Mouse (Mus musculus) stomach, embryonic 14.5 days (tissue): Measurements from ENCODE around the gene Atxn7l1. TPM values are rescaled to one million over a fixed set of nuclear protein-coding genes. Genes with fewer than 3 reads are reported as not detected.

Experiments
- ATAC-seq: fragments of 200-750 bp; cut with Nextera tagmentation; 2 replicates; pipeline ENCODE4 v1.8.0; 2017; ENCODE audit warnings: low read depth, moderate TSS enrichment; ENCODE audit not compliant: insufficient number of reproducible peaks, insufficient read depth, low FRiP score
- H3K27ac ChIP-seq: fragments of 300-500 bp; sonication (generic); 2 replicates; pipeline ENCODE4 v1.5.1; 2014; ENCODE audit warnings: mild to moderate bottlenecking, low read length, moderate library complexity, mixed read lengths
- H3K27me3 ChIP-seq: fragments of 300-500 bp; sonication (generic); 2 replicates; pipeline ENCODE4 v1.6.1; 2014; ENCODE audit warnings: low read length, control low read depth, mixed read lengths; ENCODE audit not compliant: control insufficient read depth, insufficient read depth
- H3K36me3 ChIP-seq: fragments of 300-500 bp; sonication (generic); 2 replicates; pipeline ENCODE4 v1.6.1; 2014; ENCODE audit warnings: mild to moderate bottlenecking, control low read depth, low read length, moderate library complexity, mixed read lengths; ENCODE audit not compliant: control insufficient read depth, insufficient read depth
- H3K4me1 ChIP-seq: fragments of 300-500 bp; sonication (generic); 2 replicates; pipeline ENCODE4 v1.6.1; 2014; ENCODE audit warnings: low read length, control low read depth, mixed read lengths; ENCODE audit not compliant: control insufficient read depth, insufficient read depth
- H3K4me2 ChIP-seq: fragments of 300-500 bp; sonication (generic); replicated peaks from 2 replicates; pipeline ENCODE4 v1.6.1; 2014; ENCODE audit warnings: low read depth, low read length, control low read depth
- H3K4me3 ChIP-seq: fragments of 300-500 bp; sonication (generic); 2 replicates; pipeline ENCODE4 v1.5.1; 2014; ENCODE audit warnings: low read depth, low read length, control low read depth
- H3K9ac ChIP-seq: fragments of 300-500 bp; sonication (generic); replicated peaks from 2 replicates; pipeline ENCODE4 v1.6.1; 2014; ENCODE audit warnings: low read depth, mild to moderate bottlenecking, control low read depth, low read length, moderate library complexity, mixed read lengths
- H3K9me3 ChIP-seq: fragments of 300-500 bp; sonication (generic); 2 replicates; pipeline ENCODE4 v1.6.1; 2016; ENCODE audit warnings: low read depth, low read length, control low read depth; ENCODE audit not compliant: control insufficient read depth
- WGBS: fragments of 180-500 bp; shearing (Covaris S2); extraction: QIAGEN DNeasy Blood & Tissue Kit; methylation state at CpG from one replicate; pipeline ENCODE4 v1.1.7; 2014; 5-methylcytosine and 5-hydroxymethylcytosine counted together
- polyA plus RNA-seq: library from polyadenylated mRNA; unstranded; fragments of >200 nt; fragmentation: Nextera tagmentation; extraction: Ambion mirVana; gene quantifications from 2 replicates; pipeline ENCODE4 v1.2.1, GENCODE M21; 2014

The Atxn7l1 gene
- polyA plus RNA-seq, 1 experiment from 2014 or later: 21.5 TPM

- H3K4me1 ChIP-seq: no peaks in the 10 kb centered on the region
- ATAC-seq: no peak
- H3K27ac ChIP-seq: no peak overlapping the region
- H3K36me3 ChIP-seq: peaks cover 4% of the 10 kb centered on the region
- no peak overlapping the region for H3K9ac ChIP-seq
- no peaks in the 10 kb centered on the region for H3K27me3 ChIP-seq
- WGBS: 65% methylated on average over 4 of the region's 4 CpGs
- H3K4me2 ChIP-seq: no peak overlapping the region
- H3K4me3 ChIP-seq: no peak overlapping the region
- H3K9me3 ChIP-seq: no peaks in the 10 kb centered on the region
These were observed 205.2 kb downstream of the Atxn7l1 start for GRCm38 (mm10) chr12:33352671-33353070.

GRCm38 (mm10) chr12:33358345-33358744 is 210.9 kb downstream of the Atxn7l1 start:
- no peaks in the 10 kb centered on the region; the same call in 1 of the 2 replicates for H3K36me3 ChIP-seq
- 85% methylated on average over 10 of the region's 10 CpGs for WGBS
- no peak for ATAC-seq
- H3K9ac ChIP-seq: no peak overlapping the region
- no peaks in the 10 kb centered on the region for H3K27me3 ChIP-seq
- no peak overlapping the region for H3K4me3 ChIP-seq
- H3K4me1 ChIP-seq: no peaks in the 10 kb centered on the region
- no peaks in the 10 kb centered on the region for H3K9me3 ChIP-seq
- no peak overlapping the region for H3K4me2 ChIP-seq
- no peak overlapping the region for H3K27ac ChIP-seq

DNA sequence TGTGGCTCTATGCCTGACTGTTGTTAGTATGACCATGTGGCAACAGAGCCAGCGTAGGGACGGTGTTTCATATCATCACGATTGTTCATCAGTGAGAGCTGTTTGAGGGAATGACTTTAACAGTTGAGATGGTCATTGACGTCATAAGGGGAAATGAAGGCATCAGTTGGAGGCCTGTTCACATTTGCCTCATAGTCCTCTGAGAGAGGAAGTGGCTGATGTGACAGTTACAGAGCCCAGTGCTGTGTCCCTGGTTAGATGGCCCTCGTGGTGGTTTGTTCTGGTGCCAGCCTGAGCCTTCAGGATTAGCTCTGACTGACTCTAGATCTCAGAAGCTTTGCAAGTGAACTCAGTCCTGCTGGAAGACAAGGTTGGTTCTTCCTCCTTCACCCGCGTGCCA is 211.7 kb downstream of the Atxn7l1 start:
- H3K4me2 ChIP-seq: no peak overlapping the region
- no peaks in the 10 kb centered on the region for H3K27me3 ChIP-seq
- H3K4me1 ChIP-seq: no peaks in the 10 kb centered on the region
- no peak for ATAC-seq
- H3K36me3 ChIP-seq: peaks cover 3% of the 10 kb centered on the region; the same call in 1 of the 2 replicates
- no peak overlapping the region for H3K9ac ChIP-seq
- WGBS: 93% methylated on average over 7 of the region's 7 CpGs
- no peak overlapping the region for H3K4me3 ChIP-seq
- no peaks in the 10 kb centered on the region for H3K9me3 ChIP-seq
- H3K27ac ChIP-seq: no peak overlapping the region

DNA sequence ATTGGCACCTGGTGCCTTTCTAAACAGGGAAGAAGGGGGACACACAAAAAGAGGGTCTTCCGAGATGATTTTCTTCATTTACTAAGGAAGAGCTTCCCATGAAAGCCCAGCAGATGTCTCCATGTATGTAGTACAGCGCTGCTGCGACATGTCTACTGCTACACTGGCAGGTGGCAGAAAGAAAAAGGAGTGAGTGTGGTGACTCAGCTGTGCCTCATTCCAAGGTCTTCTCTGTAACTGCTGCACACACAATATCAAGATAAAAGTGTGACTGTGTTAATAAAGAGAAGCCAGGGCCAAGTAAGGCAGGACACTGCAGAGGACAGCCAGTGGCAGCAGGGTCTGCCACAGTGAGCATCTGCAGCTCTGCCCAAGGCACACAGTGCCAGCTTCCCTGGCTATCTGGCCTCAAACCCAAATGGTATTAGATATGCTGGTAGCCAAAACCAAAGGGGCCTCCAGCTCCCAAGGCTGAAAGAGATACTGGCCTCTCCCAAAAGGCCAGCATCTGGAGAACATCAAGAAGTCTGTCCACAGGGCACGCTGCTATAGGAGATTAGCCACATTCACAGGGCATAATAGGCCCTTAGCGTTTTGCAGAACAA is 212.5 kb downstream of the Atxn7l1 start:
- 83% methylated on average over 5 of the region's 5 CpGs for WGBS
- H3K9me3 ChIP-seq: no peaks in the 10 kb centered on the region
- H3K36me3 ChIP-seq: peaks cover 3% of the 10 kb centered on the region; the same call in 1 of the 2 replicates
- H3K27ac ChIP-seq: no peak overlapping the region
- no peak overlapping the region for H3K4me2 ChIP-seq
- ATAC-seq: no peak
- no peaks in the 10 kb centered on the region for H3K27me3 ChIP-seq
- H3K4me1 ChIP-seq: no peaks in the 10 kb centered on the region
- no peak overlapping the region for H3K9ac ChIP-seq
- no peak overlapping the region for H3K4me3 ChIP-seq

DNA sequence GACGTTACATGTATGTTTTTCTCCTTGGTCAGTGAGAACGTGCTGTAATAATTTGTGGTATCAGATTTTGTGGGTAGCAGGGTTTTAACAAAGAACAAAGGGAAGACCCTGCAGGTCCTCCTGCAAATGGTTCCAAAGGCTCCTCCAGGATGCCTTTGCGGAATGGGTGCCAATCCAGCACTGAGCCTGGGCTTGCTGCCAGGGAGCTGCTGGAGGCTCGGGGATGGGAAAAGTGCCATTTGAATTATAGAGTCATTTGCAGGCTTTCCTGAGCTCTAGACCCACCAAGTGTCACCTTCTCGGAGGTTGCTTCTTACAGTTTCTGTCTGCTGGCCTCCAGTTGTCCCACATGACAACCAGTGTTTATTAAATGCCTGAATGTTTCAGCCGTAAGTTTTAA is 213.2 kb downstream of the Atxn7l1 start:
- no peak overlapping the region for H3K4me2 ChIP-seq
- no peaks in the 10 kb centered on the region for H3K4me1 ChIP-seq
- no peaks in the 10 kb centered on the region for H3K27me3 ChIP-seq
- 55% methylated on average over 6 of the region's 6 CpGs for WGBS
- no peaks in the 10 kb centered on the region for H3K9me3 ChIP-seq
- H3K27ac ChIP-seq: no peak overlapping the region
- no peak for ATAC-seq
- H3K36me3 ChIP-seq: peaks cover 3% of the 10 kb centered on the region; the same call in 1 of the 2 replicates
- H3K4me3 ChIP-seq: no peak overlapping the region
- H3K9ac ChIP-seq: no peak overlapping the region

DNA sequence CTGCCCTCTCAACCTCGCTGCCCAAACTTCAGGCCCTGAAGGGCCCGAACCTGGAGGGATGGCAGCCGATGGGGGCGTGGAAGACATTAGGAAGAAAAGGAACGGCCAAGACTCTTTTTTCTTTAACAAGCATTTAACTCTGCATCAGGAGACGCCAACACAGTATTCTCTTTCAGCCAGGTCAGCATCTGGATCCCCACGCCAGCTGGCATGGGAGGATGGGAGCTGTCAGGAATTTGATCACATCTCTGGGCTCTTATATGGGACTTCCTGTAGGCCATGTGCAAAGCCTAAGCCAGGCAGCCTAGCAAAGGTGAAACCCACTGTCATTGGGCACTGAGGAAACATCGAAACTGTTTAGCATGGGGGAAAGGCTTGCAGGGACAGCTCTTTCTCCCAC is 217.0 kb downstream of the Atxn7l1 start:
- no peak for ATAC-seq
- Histone ChIP-seq H3K4me1 (no peaks in the 10 kb centered on the region), H3K27ac (no peak overlapping the region), H3K4me3 (no peak overlapping the region), H3K36me3 (peaks cover 7% of the 10 kb centered on the region; the same call in 1 of the 2 replicates), H3K27me3 (no peaks in the 10 kb centered on the region), H3K4me2 (no peak overlapping the region), H3K9me3 (no peaks in the 10 kb centered on the region), H3K9ac (no peak overlapping the region)
- 86% methylated on average over 8 of the region's 8 CpGs for WGBS

- Histone ChIP-seq H3K4me1 (no peaks in the 10 kb centered on the region), H3K36me3 (peaks cover 7% of the 10 kb centered on the region; the same call in 1 of the 2 replicates), H3K4me2 (no peak overlapping the region), H3K27ac (no peak overlapping the region), H3K27me3 (no peaks in the 10 kb centered on the region), H3K9ac (no peak overlapping the region), H3K4me3 (no peak overlapping the region), H3K9me3 (no peaks in the 10 kb centered on the region)
- 92% methylated on average over 8 of the region's 8 CpGs for WGBS
- ATAC-seq: no peak
These were observed 217.6 kb downstream of the Atxn7l1 start for GRCm38 (mm10) chr12:33365133-33365532.

DNA sequence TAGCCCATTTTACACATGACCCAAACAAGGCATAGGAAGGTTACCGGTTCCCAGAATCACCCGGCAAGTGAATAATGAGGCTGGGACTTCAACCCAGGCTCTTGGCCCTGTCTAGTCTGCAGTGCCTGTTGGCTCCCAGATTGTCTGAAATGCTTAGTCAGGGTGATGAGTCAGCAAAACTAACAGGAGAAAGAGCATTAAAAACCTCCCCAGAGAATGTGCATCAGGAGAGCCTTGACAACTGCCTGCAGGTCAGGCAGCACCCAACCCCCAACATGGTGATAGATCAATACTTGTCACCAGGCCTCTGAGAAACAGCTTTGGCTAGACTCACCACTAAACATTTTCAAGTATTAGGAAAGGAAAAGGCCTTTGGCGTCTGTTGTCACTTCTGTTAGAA is 222.1 kb downstream of the Atxn7l1 start:
- Histone ChIP-seq H3K27me3 (no peaks in the 10 kb centered on the region), H3K36me3 (0 out of 2 replicates have a peak, but pooled peaks cover 4% of the 10 kb centered on the region), H3K9me3 (no peaks in the 10 kb centered on the region), H3K27ac (no peak overlapping the region), H3K4me1 (no peaks in the 10 kb centered on the region), H3K4me3 (no peak overlapping the region), H3K9ac (no peak overlapping the region), H3K4me2 (no peak overlapping the region)
- WGBS: 73% methylated on average over 3 of the region's 3 CpGs
- no peak for ATAC-seq
